Mouse (Mus musculus) bone marrow, adult 2 months (tissue): ENCODE measurements around the gene Agap3.

ENCODE experiments used
- CTCF ChIP-seq: fragments of 200-500 bp; IDR thresholded peaks from 2 replicates; pipeline ENCODE4 v1.5.1; 2011; ENCODE audit warnings: low read length, control low read depth; ENCODE audit not compliant: control insufficient read depth, insufficient read depth
- POLR2A ChIP-seq: fragments of 200-500 bp; IDR thresholded peaks from 2 replicates; pipeline ENCODE4 v1.6.1; 2011; ENCODE audit warnings: low read depth, mild to moderate bottlenecking, control low read depth, low read length, borderline replicate concordance; ENCODE audit not compliant: control insufficient read depth

GRCm38 (mm10) chr5:24527780-24528179, 75.8 kb downstream of the Agap3 start:
- TF ChIP-seq CTCF, result no peak
- TF ChIP-seq POLR2A, result no peak
